Mouse (Mus musculus): ENCODE measurements around the gene Flot1. TPM values are rescaled to one million over a fixed set of nuclear protein-coding genes. Genes with fewer than 3 reads are reported as not detected.

The Flot1 gene
- total and polyA plus RNA-seq, 2 experiments, result 18.0 to 26.7 TPM

DNA sequence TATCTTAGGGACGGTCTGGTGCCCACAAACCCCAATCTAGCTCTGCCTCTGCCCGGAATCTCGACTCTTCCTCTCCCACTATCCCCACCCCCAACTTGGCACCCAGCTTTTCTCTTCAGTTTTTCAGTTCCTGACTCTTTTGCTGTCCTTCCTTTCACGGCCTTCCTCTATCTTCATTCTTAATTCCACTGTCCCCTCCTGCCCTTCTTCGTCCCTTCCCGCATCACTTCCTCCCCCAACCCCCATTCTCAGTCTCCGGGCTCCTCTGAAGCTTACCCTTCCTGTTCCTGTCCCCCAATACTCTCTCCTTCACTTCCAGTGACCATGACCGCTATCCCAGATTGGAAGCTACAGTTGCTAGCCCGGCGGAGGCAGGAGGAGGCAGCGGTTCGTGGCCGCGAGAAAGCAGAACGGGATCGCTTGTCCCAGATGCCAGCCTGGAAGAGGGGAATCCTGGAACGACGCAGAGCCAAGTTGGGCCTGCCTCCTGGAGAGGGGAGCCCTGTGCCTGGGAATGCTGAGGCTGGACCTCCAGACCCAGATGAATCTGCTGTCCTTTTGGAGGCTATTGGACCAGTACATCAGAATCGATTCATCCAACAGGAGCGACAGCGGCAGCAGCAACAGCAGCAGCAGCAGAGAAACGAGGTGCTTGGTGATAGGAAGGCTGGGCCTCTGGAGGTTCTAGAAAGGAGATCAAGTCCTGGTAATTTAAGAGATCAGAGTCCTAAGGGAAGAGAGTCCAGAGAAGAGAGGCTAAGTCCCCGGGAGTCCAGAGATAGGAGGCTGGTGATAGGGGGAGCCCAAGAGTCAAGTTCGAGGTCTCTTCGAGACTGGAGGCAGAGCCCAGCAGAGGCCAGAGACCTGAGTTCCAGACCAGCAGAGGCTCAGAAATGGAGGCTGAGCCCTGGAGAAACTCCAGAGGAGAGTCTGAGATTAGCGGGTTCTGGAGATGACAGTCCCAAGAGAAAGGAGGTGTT, 44.2 kb downstream of the Flot1 start:
- Histone ChIP-seq H3K9ac (ENCODE audit: low read depth, low read length) (peak overlapping the region; percentile 78), H3K36me3 (ENCODE audit: control insufficient read depth, insufficient read depth, low read length) (no peaks in the 10 kb centered on the region), H3K27me3 (ENCODE audit: control insufficient read depth, insufficient read depth, low read length) (peaks cover 6% of the 10 kb centered on the region; the same call in 1 of the 2 replicates), H3K27ac (replicated peaks; ENCODE audit: insufficient read depth, low read depth, low read length) (peak overlapping the region; percentile 65), H3K4me3 (ENCODE audit: insufficient read depth, low read depth, low read length) (peak overlapping the region; percentile 77), H3K4me1 (ENCODE audit: control insufficient read depth, insufficient read depth, low read length) (peaks cover 6% of the 10 kb centered on the region), H3K79me2 (ENCODE audit: control insufficient read depth, insufficient read depth, low read length) (no peaks in the 10 kb centered on the region)
- 28% methylated on average over 26 of the region's 26 CpGs for WGBS
- TF ChIP-seq POLR2A (IDR thresholded peaks at IDR 0.05; ENCODE audit: extremely low read depth, insufficient read depth, low read length) (no peak), CTCF (IDR thresholded peaks at IDR 0.05; ENCODE audit: low read depth, low read length) (peak; percentile 33; the same call in 1 of the 2 replicates)
- peak; percentile 24 for DNase-seq (ENCODE audit: extremely low read depth, low read depth, low spot score)

DNA sequence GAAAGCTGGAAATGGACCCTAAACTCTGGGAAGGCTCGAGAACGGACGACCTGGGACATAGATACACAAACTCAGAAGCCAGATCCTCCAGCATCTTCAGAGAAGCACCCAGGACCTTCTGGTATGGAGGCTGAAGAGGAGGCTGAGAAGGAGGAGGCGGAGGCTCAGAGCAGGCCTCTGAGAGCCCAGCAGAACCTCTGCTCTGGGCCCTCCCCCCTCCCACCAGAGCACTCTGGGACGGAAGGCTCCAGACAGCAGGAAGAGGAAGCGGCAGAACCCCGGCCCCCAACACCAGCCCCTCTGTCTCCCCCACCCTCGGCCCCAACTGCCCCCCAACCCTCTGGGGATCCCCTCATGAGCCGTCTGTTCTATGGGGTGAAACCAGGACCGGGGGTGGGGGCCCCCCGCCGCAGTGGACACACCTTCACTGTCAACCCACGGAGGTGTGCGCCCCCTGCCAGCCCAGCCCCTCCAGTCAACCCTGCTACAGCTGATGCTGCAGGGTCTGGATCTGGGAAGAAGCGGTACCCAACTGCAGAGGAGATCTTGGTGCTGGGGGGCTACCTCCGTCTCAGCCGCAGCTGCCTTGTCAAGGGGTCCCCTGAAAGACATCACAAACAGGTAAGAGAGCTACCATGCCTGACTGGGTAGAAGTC, 45.3 kb downstream of the Flot1 start:
- Histone ChIP-seq H3K4me1 (ENCODE audit: control insufficient read depth, insufficient read depth, low read length) (peaks cover 6% of the 10 kb centered on the region), H3K27ac (replicated peaks; ENCODE audit: insufficient read depth, low read depth, low read length) (peak overlapping the region; percentile 84), H3K4me3 (ENCODE audit: insufficient read depth, low read depth, low read length) (peak overlapping the region; percentile 77), H3K36me3 (ENCODE audit: control insufficient read depth, insufficient read depth, low read length) (no peaks in the 10 kb centered on the region), H3K27me3 (ENCODE audit: control insufficient read depth, insufficient read depth, low read length) (peaks cover 6% of the 10 kb centered on the region; the same call in 1 of the 2 replicates), H3K79me2 (ENCODE audit: control insufficient read depth, insufficient read depth, low read length) (no peaks in the 10 kb centered on the region), H3K9ac (ENCODE audit: low read depth, low read length) (peak overlapping the region; percentile 87)
- DNase-seq (ENCODE audit: extremely low read depth, low read depth, low spot score), result peak; percentile 10
- TF ChIP-seq POLR2A (IDR thresholded peaks at IDR 0.05; ENCODE audit: extremely low read depth, insufficient read depth, low read length), result no peak
- no peak for TF ChIP-seq CTCF (IDR thresholded peaks at IDR 0.05; ENCODE audit: low read depth, low read length)
- 54% methylated on average over 17 of the region's 17 CpGs for WGBS

DNA sequence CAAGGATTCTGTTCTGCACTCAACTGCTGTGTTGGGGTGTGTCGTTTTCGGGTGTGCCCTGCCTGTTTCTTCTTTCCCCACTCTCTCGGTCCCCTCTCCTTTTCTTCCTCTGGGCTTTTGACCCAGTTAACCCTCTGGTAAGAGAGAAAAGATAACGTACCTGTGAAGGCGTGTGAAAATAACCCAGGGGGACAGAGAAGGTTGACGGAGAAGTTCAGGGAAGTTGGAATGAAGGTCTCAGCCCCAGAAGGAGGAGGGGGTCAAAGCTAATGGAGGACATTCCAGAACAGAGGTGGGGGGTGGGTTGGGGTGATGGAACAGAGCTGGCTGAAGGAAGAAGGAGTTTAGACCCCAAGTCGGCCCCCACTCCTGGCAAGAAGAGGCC, 45.9 kb downstream of the Flot1 start:
- no peak for TF ChIP-seq POLR2A (IDR thresholded peaks at IDR 0.05; ENCODE audit: extremely low read depth, insufficient read depth, low read length)
- TF ChIP-seq CTCF (IDR thresholded peaks at IDR 0.05; ENCODE audit: low read depth, low read length), result no peak
- WGBS, result 47% methylated on average over 7 of the region's 7 CpGs

DNA sequence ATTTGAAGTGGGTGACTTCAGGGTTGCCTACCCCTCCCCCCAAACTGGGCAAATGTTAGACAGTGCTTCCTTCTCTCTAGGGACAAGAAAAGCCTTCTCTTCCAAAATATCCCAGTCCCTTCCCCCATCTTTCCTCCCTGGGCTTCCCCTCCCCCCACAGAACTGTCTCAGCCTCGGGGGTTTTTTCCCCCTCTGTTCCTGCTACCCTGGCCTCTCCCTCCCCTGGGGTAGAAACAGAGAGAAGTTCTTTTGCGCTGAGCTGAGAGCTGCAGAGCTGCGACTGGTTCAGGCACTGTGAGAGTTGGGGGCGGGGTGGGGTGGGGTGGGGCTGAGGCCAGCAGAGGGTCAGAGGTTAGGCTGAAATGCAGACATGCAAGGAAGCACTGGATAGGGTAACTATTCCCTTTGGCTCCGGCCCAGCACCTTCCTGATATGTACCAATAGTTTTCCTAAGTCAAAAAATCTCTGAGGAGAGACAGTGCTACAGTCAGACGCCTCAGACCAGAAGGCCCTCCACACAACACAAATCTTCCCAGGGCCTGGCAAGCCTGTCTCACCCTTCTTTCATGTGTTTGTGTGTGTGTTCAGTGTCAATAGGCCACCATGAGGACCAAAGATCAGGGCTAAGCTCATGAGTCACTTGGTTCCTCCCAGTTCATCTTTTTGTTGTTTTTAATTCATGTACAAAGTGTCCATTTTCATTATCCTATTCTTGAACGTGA, 46.5 kb downstream of the Flot1 start:
- H3K27ac ChIP-seq (replicated peaks; ENCODE audit: insufficient read depth, low read depth, low read length), result peak overlapping the region; percentile 84
- peak overlapping the region; percentile 77 for H3K4me3 ChIP-seq (ENCODE audit: insufficient read depth, low read depth, low read length)
- TF ChIP-seq CTCF (IDR thresholded peaks at IDR 0.05; ENCODE audit: low read depth, low read length), result no peak
- no peak for TF ChIP-seq POLR2A (IDR thresholded peaks at IDR 0.05; ENCODE audit: extremely low read depth, insufficient read depth, low read length)
- H3K27me3 ChIP-seq (ENCODE audit: control insufficient read depth, insufficient read depth, low read length), result peaks cover 6% of the 10 kb centered on the region; the same call in 1 of the 2 replicates
- WGBS, result under 1% methylated on average over 7 of the region's 7 CpGs
- peak overlapping the region; percentile 53 for H3K9ac ChIP-seq (ENCODE audit: low read depth, low read length)
- H3K79me2 ChIP-seq (ENCODE audit: control insufficient read depth, insufficient read depth, low read length), result no peaks in the 10 kb centered on the region
- H3K36me3 ChIP-seq (ENCODE audit: control insufficient read depth, insufficient read depth, low read length), result no peaks in the 10 kb centered on the region
- peaks cover 6% of the 10 kb centered on the region for H3K4me1 ChIP-seq (ENCODE audit: control insufficient read depth, insufficient read depth, low read length)
- peak; percentile 62 for DNase-seq (ENCODE audit: extremely low read depth, low read depth, low spot score)

More for the DNA sequence above, 45.9 kb downstream of the Flot1 start:
- Histone ChIP-seq H3K79me2 (ENCODE audit: control insufficient read depth, insufficient read depth, low read length) (no peaks in the 10 kb centered on the region), H3K4me3 (ENCODE audit: insufficient read depth, low read depth, low read length) (peak overlapping the region; percentile 77), H3K27ac (replicated peaks; ENCODE audit: insufficient read depth, low read depth, low read length) (peak overlapping the region; percentile 84), H3K9ac (ENCODE audit: low read depth, low read length) (peak overlapping the region; percentile 53; the same call in 1 of the 2 replicates), H3K4me1 (ENCODE audit: control insufficient read depth, insufficient read depth, low read length) (peaks cover 6% of the 10 kb centered on the region), H3K36me3 (ENCODE audit: control insufficient read depth, insufficient read depth, low read length) (no peaks in the 10 kb centered on the region), H3K27me3 (ENCODE audit: control insufficient read depth, insufficient read depth, low read length) (peaks cover 6% of the 10 kb centered on the region; the same call in 1 of the 2 replicates)
- DNase-seq (ENCODE audit: extremely low read depth, low read depth, low spot score), result no peak

DNA sequence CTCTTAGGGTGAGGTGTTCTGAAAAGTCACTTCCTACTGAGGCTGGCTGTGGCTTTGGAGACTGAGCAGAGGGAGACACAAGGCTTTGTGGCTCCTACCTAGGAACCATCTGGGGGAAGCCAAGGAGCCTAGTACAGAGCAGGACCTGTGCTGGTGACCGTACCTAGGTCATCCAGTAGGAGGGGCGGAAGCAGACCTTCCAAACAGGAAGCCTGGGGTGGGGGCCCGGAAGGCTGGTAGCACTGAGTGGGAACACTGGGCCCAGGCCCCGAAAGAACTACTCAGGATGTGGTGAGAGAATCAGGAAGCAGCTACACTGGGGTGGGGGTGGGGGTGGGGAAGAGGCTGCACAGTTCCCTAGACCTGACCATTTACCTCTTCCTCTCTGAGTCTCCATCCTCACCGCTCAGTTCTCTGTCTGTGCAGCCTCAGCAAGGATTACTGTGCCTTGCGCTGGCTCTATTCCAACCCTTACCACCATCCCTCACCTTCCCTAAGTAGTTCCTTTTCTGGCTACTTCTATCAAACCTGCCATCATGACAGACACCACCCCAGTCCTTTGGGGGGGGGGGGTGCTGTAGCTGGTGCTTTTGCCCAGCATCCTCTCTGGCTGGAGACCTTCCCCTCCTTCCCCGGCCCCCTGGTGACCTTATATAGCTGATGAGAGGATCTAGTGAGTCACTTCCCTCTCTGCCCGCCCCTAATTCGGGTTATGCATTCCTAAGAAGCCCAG, 47.3 kb downstream of the Flot1 start:
- DNase-seq (ENCODE audit: extremely low read depth, low read depth, low spot score), result peak; percentile 24
- peak overlapping the region; percentile 81 for H3K27ac ChIP-seq (replicated peaks; ENCODE audit: insufficient read depth, low read depth, low read length)
- H3K79me2 ChIP-seq (ENCODE audit: control insufficient read depth, insufficient read depth, low read length), result no peaks in the 10 kb centered on the region
- peak overlapping the region; percentile 19; the same call in 1 of the 2 replicates for H3K9ac ChIP-seq (ENCODE audit: low read depth, low read length)
- peaks cover 6% of the 10 kb centered on the region for H3K4me1 ChIP-seq (ENCODE audit: control insufficient read depth, insufficient read depth, low read length)
- no peaks in the 10 kb centered on the region for H3K36me3 ChIP-seq (ENCODE audit: control insufficient read depth, insufficient read depth, low read length)
- WGBS, result 70% methylated on average over 9 of the region's 9 CpGs
- H3K27me3 ChIP-seq (ENCODE audit: control insufficient read depth, insufficient read depth, low read length), result peaks cover 6% of the 10 kb centered on the region; the same call in 1 of the 2 replicates
- H3K4me3 ChIP-seq (ENCODE audit: insufficient read depth, low read depth, low read length), result peak overlapping the region; percentile 13
- TF ChIP-seq CTCF (IDR thresholded peaks at IDR 0.05; ENCODE audit: low read depth, low read length), result no peak
- no peak for TF ChIP-seq POLR2A (IDR thresholded peaks at IDR 0.05; ENCODE audit: extremely low read depth, insufficient read depth, low read length)

All from liver, adult 2 months (tissue).